Mouse (Mus musculus): Measurements from ENCODE around the gene Dstn. TPM values are rescaled to one million over a fixed set of nuclear protein-coding genes. Genes with fewer than 3 reads are reported as not detected.

The Dstn gene
- total RNA-seq, 4 experiments from 2014 or later: 210 to 277 (median 238) TPM

DNA sequence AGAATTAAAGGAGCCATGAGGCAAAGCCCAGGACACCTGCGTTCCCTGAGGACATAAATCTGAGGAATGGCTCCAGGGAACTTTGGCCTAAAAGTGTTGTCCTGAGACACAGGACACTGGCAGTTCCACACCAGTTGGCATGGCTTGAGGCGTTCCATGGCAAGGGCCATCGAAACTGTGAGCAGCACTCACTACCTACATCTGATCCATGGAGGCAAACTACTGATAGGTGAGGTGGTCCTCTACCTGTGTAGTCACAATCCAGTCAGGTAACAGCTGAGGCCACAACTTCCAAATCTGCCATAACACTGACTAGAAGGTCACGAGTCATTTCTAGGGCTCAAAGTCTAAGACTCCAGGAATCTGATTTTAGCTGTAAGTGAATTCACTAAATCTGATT, 40.6 kb downstream of the Dstn start:
- no peak for DNase-seq

DNA sequence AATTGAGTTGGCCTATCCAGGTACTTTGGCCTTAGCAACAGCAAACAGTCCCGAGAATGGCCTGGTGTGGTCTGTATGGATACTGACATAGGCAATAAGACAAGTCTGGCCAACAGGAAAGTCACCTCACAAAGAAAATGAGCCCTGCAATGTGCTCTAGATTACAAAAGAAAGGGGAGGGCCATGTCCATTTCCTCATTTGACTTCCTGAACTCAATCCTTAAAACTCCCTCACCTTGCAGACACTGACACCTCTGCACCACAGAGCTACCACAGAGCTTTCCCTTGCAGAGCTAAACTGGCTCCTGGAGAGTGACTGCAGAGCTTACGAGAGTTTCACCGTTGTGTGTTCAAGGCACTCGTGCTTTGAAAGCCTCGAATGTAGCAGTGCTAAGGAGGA, 47.1 kb downstream of the Dstn start:
- no peak for DNase-seq

- DNase-seq: no peak
Measured at GRCm38 (mm10) chr2:143963318-143963717, 48.2 kb downstream of the Dstn start.

DNA sequence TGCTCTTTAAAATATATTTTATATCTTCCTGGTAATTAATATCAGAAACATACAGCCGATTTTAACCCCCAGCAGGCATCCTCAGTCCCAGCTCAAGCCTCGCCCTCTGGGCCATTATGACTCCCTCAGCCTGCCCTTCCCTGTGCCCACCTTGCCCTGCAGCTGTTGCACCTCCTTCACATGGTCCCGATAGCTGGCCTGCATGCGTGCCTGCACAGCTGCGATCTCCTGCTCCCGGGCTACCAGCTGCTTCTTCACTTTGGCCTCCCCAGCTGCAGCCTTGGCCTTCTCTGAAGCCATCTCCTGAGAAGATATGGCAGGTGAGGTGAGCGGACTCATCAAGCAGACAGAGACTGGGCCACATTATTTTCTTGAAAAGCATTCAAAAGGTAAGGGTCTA, 54.1 kb downstream of the Dstn start:
- DNase-seq: no peak

GRCm38 (mm10) chr2:143970841-143971240, 55.7 kb downstream of the Dstn start:
- DNase-seq: no peak

DNA sequence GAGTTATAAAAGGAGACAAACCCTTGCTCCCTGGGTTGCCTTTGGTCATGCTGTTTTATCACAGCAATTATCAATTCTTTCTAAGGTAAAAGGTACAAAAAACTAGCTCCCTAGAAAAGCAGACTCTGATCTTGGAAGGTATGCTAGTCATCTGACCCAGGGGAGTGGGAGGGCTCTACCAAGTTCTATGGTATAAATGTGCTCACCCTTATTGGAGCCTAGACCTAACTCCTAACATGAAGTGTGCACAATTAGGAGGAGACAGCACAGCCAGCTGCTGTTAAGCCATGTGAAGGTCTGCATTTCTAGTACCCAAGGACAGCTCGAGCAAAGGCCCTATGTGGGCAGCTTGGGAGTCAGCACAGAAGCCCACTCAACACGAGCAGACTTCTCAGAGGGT, 56.8 kb downstream of the Dstn start:
- no peak for DNase-seq

DNA sequence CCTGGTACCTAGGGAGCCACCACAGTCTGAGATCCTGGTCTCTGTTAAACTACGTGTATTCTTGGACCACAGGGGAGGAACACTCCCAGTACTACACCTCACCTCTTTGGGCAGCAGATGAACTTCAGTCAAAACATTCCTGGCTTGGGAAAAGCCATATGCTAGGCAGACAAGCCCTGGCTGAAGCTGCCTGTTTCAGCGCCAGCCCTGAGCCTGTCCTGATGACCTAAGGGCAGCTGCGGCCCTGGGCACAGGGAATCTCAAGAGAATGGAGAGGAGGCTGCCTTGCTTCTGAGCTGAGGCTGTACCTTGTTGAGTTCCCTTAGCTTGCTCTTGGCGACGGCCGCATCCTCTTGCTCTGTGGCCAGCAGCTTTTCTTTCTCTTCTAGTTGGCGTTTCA, 58.0 kb downstream of the Dstn start:
- no peak for DNase-seq

DNA sequence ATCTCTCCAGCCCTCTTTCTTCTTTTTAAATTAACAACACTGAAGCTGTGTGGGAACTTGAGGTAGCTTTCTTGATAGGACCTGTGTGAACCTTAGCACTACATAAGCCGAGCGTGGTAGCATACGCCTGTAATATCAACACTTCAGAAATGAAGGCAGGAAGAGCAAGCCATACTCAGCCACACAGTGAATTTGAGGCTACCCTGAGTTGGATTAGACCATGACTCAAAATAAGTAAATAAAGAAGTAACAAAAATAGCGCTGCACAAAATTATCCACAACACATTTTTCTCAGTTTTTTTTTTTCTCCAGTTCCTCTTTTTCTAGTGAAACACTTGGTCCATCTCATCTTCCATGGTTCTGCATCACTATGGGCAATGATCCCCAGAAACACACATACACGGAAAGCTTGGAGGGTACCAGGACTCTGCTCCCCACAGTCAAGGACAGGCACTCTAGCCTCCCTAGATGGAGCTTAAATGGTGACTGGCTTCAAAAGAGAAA, 60.1 kb downstream of the Dstn start:
- no peak for DNase-seq

GRCm38 (mm10) chr2:143978444-143979147, 63.5 kb downstream of the Dstn start:
- DNase-seq: no peak

- DNase-seq: no peak
Measured at GRCm38 (mm10) chr2:143980781-143981398, 65.8 kb downstream of the Dstn start.

GRCm38 (mm10) chr2:143982152-143982551, 67.0 kb downstream of the Dstn start:
- DNase-seq: no peak

DNA sequence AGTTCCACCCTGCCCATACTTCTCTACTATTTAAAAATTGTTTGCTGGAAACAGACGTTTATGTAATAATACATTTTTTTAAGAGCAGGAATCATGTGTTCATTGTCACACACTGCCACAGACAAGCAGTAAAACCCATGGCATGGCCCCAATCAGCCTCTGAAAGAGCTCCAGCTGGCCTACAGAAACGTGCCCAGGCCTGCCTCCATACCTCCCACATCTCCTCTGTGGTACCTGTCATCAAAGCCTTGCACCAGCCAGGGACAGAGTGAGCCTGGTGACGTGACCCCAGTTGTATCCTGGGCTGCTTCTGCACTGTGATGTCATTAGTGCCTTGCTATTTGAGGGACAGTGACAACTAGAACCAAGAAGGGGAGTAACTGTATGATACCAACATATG, 67.8 kb downstream of the Dstn start:
- DNase-seq: no peak

DNA sequence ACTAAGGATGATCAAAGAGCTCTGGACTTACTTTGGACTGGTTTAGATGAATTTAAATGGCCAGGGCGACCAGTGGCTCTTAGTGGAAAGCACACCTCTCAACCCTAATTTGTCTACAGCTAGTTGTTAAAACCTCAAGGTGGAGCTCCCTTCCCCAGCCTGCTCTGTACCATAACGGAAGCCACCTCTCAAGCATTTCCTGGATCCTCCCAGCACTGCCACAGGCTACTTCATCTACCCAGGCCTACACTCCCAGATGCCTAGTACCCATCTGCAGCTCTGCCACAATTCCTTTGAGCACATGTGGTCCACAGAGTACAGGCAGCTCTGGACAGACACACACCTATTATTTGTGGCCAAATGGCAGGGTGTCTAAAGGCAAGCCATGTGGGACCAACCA, 68.4 kb downstream of the Dstn start:
- no peak for DNase-seq

- DNase-seq: no peak
Measured at GRCm38 (mm10) chr2:143987485-143987884, 72.4 kb downstream of the Dstn start.

- no peak for DNase-seq
Measured at GRCm38 (mm10) chr2:143988016-143988415, 72.9 kb downstream of the Dstn start.

GRCm38 (mm10) chr2:143990997-143991396, 75.9 kb downstream of the Dstn start:
- DNase-seq: no peak

DNA sequence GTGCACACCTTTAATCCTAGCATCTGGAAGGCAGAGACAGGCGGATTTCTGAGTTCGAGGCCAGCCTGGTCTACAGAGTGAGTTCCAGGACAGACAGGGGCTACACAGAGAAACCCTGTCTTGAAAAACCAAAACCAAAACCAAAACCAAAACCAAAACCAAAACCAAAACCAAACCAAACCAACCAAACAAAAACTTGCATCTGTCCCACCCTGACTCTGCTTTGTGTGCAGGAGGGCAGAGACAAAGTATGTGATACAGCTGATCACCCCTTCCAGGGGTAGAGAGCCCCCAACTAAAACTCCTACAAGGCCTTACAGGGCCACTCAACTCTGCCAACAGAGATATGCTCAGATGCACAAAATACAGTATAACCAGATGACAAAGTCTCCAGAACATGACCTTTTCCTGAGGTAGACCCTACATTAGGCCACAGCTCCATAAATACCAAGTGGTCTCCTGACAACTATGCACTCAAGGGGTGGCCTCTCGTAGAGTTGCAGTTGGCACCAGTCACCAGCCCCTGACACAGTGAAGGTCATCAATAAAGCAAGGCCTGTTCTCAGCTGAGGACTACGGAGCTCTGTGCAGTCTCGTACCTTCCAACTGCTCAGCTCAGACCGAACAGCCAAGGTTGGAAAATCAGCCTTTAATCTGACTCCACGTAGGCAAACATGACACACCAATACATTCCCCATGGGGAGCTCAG, 77.0 kb downstream of the Dstn start:
- peak; percentile 29 for DNase-seq

Other genes starting within 250 kb of the Dstn start
- 1 to 10 TPM in 3 of 4 experiments, under 1 TPM in 1; 0.49 to 1.4 (median 1.1) TPM for gene Bfsp1, start 52.1 kb upstream of the Dstn start, total RNA-seq (2022)
- gene Rrbp1, start 95.9 kb downstream of the Dstn start, total RNA-seq (2022): 100 to 1,000 TPM; 162 to 238 (median 209) TPM
- gene Banf2, start 117.7 kb downstream of the Dstn start, total RNA-seq (2022): not detected

All from adrenal gland, adult 8-10 months (tissue).